Mouse (Mus musculus) myocyte (in vitro differentiated cells): ENCODE measurements at regions not wholly inside any gene's neighbourhood (a gene's known extent, or its start where the extent isn't known, plus 50 kb on each side); places are given as distances from the start of the nearest gene placed in this dataset.

Source experiments
- CEBPB ChIP-seq: IDR thresholded peaks from 2 replicates; pipeline ENCODE4 v1.6.1; 2011; ENCODE audit warnings: mild to moderate bottlenecking, moderate library complexity; ENCODE audit not compliant: poor library complexity, insufficient read depth, severe bottlenecking
- E2F4 ChIP-seq: IDR thresholded peaks from one replicate; pipeline ENCODE4 v1.6.1; 2011; ENCODE audit warnings: mild to moderate bottlenecking, control low read depth, moderate library complexity; ENCODE audit not compliant: insufficient read depth
- MAX ChIP-seq: IDR thresholded peaks from one replicate; pipeline ENCODE4 v1.6.1; 2011; ENCODE audit warnings: low read depth, mild to moderate bottlenecking, control low read depth
- MYOD1 ChIP-seq, 3 experiments: IDR thresholded peaks; one replicate each; pipeline ENCODE4 v1.6.1; 2011; ENCODE audit warnings: control low read depth in 2 of 3, low read depth in 2 of 3, mild to moderate bottlenecking in 2 of 3, moderate library complexity in 1 of 3; ENCODE audit not compliant: insufficient read length in 2 of 3, control insufficient read depth in 1 of 3
- MYOG ChIP-seq, 3 experiments: IDR thresholded peaks; one replicate each; pipeline ENCODE4 v1.6.1; 2011; ENCODE audit warnings: control low read depth in 2 of 3, low read depth in 2 of 3, mild to moderate bottlenecking in 2 of 3; ENCODE audit not compliant: insufficient read length in 2 of 3, control insufficient read depth in 1 of 3, insufficient read depth in 1 of 3
- POLR2A ChIP-seq: IDR thresholded peaks from one replicate; pipeline ENCODE4 v1.6.1; 2011; ENCODE audit warnings: low read depth, mild to moderate bottlenecking, control low read depth, moderate library complexity; ENCODE audit not compliant: insufficient read length
- POLR2AphosphoS2 ChIP-seq: IDR thresholded peaks from one replicate; pipeline ENCODE4 v1.6.1; 2011; ENCODE audit warnings: low read depth, control low read depth; ENCODE audit not compliant: insufficient read length
- REST ChIP-seq: IDR thresholded peaks from one replicate; pipeline ENCODE4 v1.6.1; 2011; ENCODE audit warnings: mild to moderate bottlenecking, control low read depth, moderate library complexity; ENCODE audit not compliant: insufficient read depth, insufficient read length
- SRF ChIP-seq: IDR thresholded peaks from one replicate; pipeline ENCODE4 v1.6.1; 2011; ENCODE audit warnings: low read depth; ENCODE audit not compliant: control insufficient read depth, insufficient read length
- TCF12 ChIP-seq: IDR thresholded peaks from one replicate; pipeline ENCODE4 v1.6.1; 2011; ENCODE audit warnings: mild to moderate bottlenecking, control low read depth; ENCODE audit not compliant: poor library complexity, insufficient read depth, severe bottlenecking
- TCF3 ChIP-seq: IDR thresholded peaks from one replicate; pipeline ENCODE4 v1.6.1; 2011; ENCODE audit warnings: low read depth, control low read depth; ENCODE audit not compliant: insufficient read length
- USF1 ChIP-seq: IDR thresholded peaks from one replicate; pipeline ENCODE4 v1.6.1; 2011; ENCODE audit warnings: low read depth, mild to moderate bottlenecking, control low read depth, moderate library complexity

GRCm38 (mm10) chr16:31530090-31530489 is 108.0 kb downstream of the Bdh1 start:
- TF ChIP-seq POLR2A (no peak), TCF3 (no peak), USF1 (no peak), E2F4 (no peak), MAX (no peak), POLR2AphosphoS2 (no peak), CEBPB (no peak), REST (no peak), MYOG (IDR thresholded peaks at IDR 0.05; ENCODE audit: control insufficient read depth in 1 of 3, insufficient read depth in 1 of 3, insufficient read length in 2 of 3, low read depth in 2 of 3) (no peak), MYOD1 (IDR thresholded peaks at IDR 0.05; ENCODE audit: control insufficient read depth in 1 of 3, insufficient read length in 2 of 3, low read depth in 2 of 3) (no peak), TCF12 (no peak), SRF (no peak)
